Mouse (Mus musculus): ENCODE data around the gene Foxj3.

- TF ChIP-seq CTCF (IDR thresholded peaks at IDR 0.05; ENCODE audit: control insufficient read depth, insufficient read depth, low read length): no peak
- TF ChIP-seq POLR2A (IDR thresholded peaks at IDR 0.05; ENCODE audit: borderline replicate concordance, control insufficient read depth, low read depth, low read length): no peak
Observed at GRCm38 (mm10) chr4:119531813-119532212, 5.0 kb upstream of the Foxj3 start.
